Mouse (Mus musculus) thymus, adult 18-20 months (tissue): Measurements from ENCODE around the gene Rhcg.
A peak's percentile ranks its signal among the peaks of the same experiment; 100 is the strongest.

Experiments
- DNase-seq, 2 experiments: peaks; one replicate each; pipeline ENCODE4 v3.0.0; 2022; ENCODE audit warnings: mixed read lengths in 2 of 2

The Rhcg gene

DNA sequence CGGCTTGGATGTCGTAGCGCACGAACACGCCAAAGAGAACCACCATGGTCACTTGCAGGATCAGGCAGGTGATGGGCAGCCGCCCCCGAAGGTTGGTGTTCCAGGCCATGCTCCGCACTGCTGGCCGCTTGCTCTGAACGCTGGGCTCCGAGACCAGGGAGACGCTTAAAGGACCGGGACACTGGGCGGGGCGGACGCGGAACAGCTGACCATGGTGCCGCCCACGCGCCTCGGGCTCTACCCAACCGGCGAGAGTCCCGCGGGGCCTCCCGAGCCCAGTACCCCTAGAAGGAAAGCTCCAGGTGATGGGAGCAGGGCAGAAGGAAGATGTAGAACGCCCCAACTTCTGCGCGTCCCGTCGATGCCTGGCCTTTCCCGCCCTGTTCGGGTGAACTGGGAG is at the start of gene Rhcg:
TSS of gene Rhcg (minus strand) at position 240 of the 400 bp plus-strand sequence.
- DNase-seq: no peak

DNA sequence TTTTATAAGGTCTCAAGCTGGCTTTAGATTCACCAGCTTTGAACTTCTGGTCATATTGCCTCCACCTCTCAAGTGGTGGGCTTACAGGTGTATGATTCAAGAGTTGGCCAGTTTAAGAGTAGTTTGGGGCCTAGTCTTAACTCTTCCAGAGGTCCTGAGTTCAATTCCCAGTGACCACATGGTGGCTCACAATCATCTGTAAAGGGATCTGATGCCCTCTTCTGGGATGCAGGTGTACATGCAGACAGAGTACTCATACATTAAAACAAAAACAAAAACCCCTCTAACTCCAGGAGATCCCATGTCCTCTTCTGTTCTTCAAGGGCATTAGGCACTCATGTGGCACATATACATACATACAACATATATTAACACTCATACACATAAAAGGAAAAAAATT is 49.2 kb upstream of the Rhcg start:
- no peak for DNase-seq

GRCm38 (mm10) chr7:79661253-79661890 is 43.9 kb upstream of the Rhcg start:
- no peak for DNase-seq

- DNase-seq: no peak
Measured at GRCm38 (mm10) chr7:79660291-79661150, 43.1 kb upstream of the Rhcg start.

- DNase-seq: peak; percentile 95 to 98
Measured at GRCm38 (mm10) chr7:79659578-79660290, 42.3 kb upstream of the Rhcg start, which contains the start of gene Ticrr. Gene Ticrr, plus strand, starts transcription at chr7:79660196.

GRCm38 (mm10) chr7:79654586-79654985 is 37.1 kb upstream of the Rhcg start:
- no peak for DNase-seq

- no peak for DNase-seq
Measured at GRCm38 (mm10) chr7:79654185-79654584, 36.7 kb upstream of the Rhcg start.

DNA sequence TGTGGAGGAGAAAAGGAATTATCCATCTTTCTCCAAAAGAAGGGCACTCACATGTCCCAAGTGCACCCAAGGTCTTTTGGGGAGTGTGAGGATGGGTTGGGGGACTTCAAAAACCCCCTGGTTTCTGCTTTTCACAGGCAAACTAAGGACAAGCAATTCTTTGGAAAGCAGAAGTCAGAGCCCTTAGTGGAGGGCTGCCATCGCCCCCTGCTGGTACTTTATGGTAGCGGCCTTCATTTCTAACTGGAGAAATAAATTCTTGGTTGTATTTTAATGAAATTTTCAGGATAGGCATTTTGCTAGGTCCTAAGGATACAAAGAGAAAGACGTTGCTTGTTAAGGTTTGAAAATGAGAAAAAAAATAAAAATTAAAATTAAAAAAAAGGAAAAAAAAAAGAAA is 31.5 kb upstream of the Rhcg start:
- no peak for DNase-seq

DNA sequence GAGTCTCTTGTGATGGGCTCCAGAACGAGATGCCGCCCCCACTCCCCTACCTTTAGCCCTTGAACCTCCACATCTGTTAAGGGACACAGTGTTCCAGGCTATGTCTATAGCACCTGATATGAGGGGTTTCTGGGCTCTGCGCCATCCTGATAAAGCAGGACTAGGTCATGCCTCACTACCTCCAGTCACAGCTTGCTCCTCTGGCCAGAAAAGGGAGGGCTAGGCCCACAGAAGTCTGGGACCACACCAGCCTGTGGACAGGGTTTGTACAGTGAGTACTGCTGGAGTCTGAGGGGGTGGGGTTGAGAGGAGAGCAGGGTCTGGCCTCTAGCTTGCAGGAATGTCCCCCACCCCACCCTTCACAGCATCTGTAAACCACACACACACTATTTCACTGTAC is 29.8 kb upstream of the Rhcg start:
- no peak for DNase-seq

DNA sequence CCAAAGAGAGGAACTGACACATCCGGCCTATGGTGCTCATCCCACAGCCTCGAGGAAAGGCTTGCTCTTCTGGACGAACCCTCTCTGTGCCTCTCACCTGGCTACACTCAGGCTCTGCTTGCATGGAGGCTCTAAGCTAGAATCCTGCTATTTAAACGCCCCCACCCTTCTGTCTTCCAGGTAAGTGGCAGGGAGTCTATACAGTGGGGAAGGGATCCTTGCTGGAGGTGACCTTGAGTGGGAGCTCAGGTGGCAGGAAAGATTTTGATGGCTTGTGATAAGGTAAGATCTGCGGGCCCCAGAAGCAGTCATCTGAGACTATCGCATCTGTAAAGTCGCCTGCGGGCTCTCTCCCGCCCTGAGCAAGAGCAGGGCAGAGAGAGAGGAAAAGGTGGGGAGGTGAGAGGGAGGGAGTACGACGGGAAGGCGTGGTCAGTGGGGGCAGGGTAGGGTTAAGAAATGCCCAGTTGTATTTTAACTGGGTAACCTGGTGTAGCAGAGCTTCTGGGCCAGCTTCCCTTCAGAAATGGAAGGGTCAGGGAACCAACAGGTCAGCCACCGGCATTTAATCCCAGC is 14.4 kb upstream of the Rhcg start:
- no peak for DNase-seq

GRCm38 (mm10) chr7:79628271-79628913 is 10.9 kb upstream of the Rhcg start:
- DNase-seq: no peak

DNA sequence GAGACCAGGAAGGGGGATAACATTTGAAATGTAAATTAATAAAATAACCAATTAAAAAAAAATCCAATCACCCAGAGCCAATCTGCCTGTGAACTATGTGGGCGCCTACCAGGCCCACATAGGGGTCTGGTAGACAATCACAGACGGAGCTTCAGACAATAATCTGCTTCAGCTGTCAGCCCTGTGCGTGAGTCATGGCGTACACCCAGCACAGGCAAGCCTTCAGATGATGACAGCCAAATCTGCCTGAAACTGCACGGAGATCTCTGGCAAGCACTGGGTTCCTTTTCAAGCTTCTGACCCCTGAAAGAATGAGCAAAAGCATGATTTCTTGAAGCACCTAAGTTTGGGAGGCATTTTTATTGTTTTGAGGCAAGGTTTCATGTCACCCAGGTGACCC is 8.7 kb upstream of the Rhcg start:
- no peak for DNase-seq

- no peak for DNase-seq
Measured at GRCm38 (mm10) chr7:79623086-79623485, 5.6 kb upstream of the Rhcg start.

DNA sequence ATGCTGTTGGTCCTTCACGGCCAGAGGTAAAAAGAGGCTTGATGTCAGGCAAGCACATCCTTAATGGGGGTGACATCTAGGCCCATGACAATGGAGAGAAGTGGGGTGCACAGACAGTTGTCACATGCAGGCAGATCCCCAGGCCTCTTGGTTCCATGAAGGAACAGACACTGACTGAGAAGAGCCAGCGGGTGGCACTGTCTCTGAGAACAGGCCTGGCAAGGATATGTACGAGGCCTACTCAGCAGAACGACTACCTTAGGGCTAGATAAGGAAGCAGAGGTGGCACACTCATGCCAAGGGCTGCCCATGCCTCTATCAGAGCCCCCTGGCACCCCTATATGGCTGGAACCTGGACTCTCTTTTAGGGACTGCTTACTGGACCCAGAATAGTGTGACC is 2.0 kb upstream of the Rhcg start:
- DNase-seq: no peak

- DNase-seq: no peak
Measured at GRCm38 (mm10) chr7:79615941-79616340, 1.5 kb downstream of the Rhcg start.

- no peak for DNase-seq
Measured at GRCm38 (mm10) chr7:79615008-79615407, 2.4 kb downstream of the Rhcg start.

DNA sequence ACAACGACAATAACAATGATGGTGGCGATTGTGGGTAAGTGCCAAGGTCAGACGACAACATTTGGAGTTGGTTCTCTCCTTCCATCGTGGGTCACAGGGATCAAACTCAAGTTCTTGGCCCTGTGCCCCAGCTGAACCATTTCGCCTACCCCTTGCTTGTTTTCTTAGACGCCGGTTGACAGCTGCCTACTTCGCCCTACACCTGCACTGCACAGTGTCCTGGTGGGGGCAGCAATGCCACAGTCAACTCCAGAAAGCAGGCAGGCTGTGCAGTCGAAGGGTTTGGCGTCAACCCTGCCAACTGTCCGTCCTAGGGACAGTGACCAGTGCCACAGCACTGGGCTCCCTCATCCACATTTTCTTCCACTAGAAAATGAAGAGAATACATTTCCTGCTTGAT is 4.1 kb downstream of the Rhcg start:
- no peak for DNase-seq

DNA sequence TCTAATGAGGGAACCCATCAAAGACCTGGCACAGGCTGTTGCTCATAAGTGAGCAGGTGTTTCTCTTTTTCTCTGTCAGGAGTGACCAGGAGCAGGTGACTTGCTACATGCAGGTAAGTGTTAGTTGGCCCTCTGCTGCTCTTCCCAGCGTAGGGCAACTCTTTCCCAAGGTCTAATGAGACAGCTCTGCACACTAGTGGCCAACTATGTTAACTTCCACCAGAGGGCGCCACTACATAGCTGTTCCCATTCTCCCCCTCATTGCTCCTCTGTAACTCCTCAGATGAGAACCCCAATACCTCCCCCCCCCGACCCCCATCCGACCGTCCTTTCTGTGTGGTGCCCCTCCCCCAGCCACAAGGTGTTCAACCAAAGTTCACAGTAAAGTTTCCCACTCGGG is 4.7 kb downstream of the Rhcg start:
- DNase-seq: no peak

DNA sequence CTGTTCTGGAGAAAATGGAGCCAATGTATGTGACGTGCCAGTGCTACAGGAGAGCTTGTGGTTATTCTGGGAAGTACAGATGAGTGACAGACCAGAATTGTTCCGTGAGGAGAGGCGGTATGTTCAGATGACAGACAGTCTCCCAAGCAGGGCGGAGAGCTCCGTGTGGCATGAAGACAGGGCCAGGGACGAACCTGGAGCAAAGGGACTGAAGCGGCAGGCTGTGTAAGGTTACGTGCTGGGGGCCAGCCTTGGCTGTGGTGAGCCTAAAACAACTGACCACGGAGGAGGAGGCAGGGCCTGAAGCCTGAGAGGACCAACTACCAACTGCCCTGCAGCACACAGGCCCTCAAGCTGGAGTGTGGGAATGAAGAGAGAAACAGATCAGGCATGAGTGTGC is 5.6 kb downstream of the Rhcg start:
- no peak for DNase-seq

- DNase-seq: no peak
Measured at GRCm38 (mm10) chr7:79607263-79607921, 10.1 kb downstream of the Rhcg start.

GRCm38 (mm10) chr7:79606766-79607165 is 10.7 kb downstream of the Rhcg start:
- DNase-seq: no peak

DNA sequence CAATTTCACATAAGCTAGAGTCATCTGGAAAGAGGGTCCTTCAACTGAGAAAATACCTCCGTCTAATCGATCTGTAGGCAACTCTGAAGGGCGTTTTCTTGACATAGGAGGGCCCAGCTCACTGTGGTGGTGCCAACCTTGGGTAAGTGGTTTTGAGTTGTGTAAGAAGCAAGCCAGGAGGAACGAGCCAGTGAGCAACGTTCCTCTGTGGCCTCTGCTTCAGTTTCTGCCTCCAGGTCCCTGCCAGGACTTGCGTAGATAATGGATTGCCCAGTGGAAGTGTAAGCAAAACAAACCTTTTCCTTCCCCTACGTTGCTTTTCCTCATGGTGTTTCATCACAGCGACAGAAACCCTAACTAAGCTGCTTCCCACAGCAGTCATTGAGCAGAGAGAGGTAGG is 15.5 kb downstream of the Rhcg start:
- no peak for DNase-seq
